Mouse (Mus musculus) T-helper 17 cell (primary cell): ENCODE results near the gene Arhgap40.

ENCODE experiments used
- in situ Hi-C, 2 experiments: fragments of 300-600 bp; cut with MboI, MseI; formaldehyde crosslinking; loops; 1 replicate in 1 of 2; 2 replicates in 1 of 2; pipeline ENCODE4 v1.15.1; 2025; ENCODE audit warnings: high pct_unique_total_duplicates in 2 of 2

Arhgap40 gene

GRCm38 (mm10) chr2:158596803-158597202 is 84.2 kb downstream of the Arhgap40 start:
- in situ Hi-C loops, result no loop called here
